Mouse (Mus musculus): ENCODE results near the gene Trir. TPM values are rescaled to one million over a fixed set of nuclear protein-coding genes. Genes with fewer than 3 reads are reported as not detected.

Gene Trir
- polyA plus RNA-seq, 1 experiment, result 99.1 TPM

GRCm38 (mm10) chr8:84984294-84985048 is 42.2 kb upstream of the Trir start:
- DNase-seq, result peak; percentile 72
- Histone ChIP-seq H3K4me3 (replicated peaks; ENCODE audit: extremely low read depth, low read depth, low read length) (no peak overlapping the region), H3K4me1 (ENCODE audit: control insufficient read depth, insufficient read depth, low read length) (peaks cover 53% of the 10 kb centered on the region)
- 5% methylated on average over 16 of the region's 16 CpGs for WGBS
- no peak for TF ChIP-seq CTCF (IDR thresholded peaks at IDR 0.05; ENCODE audit: insufficient read depth, low read length)
- no peak; the same call in 1 of the 2 replicates for TF ChIP-seq POLR2A (IDR thresholded peaks at IDR 0.05; ENCODE audit: borderline replicate concordance, extremely low read depth, low read depth, low read length)

- no peak for DNase-seq
- WGBS, result under 1% methylated on average over 23 of the region's 23 CpGs
- H3K4me3 ChIP-seq (replicated peaks; ENCODE audit: extremely low read depth, low read depth, low read length), result peak overlapping the region; percentile 52
- no peak for TF ChIP-seq POLR2A (IDR thresholded peaks at IDR 0.05; ENCODE audit: borderline replicate concordance, extremely low read depth, low read depth, low read length)
- TF ChIP-seq CTCF (IDR thresholded peaks at IDR 0.05; ENCODE audit: insufficient read depth, low read length), result no peak
- peaks cover 55% of the 10 kb centered on the region for H3K4me1 ChIP-seq (ENCODE audit: control insufficient read depth, insufficient read depth, low read length)
These were observed 41.5 kb upstream of the Trir start for GRCm38 (mm10) chr8:84985049-84985683.

DNA sequence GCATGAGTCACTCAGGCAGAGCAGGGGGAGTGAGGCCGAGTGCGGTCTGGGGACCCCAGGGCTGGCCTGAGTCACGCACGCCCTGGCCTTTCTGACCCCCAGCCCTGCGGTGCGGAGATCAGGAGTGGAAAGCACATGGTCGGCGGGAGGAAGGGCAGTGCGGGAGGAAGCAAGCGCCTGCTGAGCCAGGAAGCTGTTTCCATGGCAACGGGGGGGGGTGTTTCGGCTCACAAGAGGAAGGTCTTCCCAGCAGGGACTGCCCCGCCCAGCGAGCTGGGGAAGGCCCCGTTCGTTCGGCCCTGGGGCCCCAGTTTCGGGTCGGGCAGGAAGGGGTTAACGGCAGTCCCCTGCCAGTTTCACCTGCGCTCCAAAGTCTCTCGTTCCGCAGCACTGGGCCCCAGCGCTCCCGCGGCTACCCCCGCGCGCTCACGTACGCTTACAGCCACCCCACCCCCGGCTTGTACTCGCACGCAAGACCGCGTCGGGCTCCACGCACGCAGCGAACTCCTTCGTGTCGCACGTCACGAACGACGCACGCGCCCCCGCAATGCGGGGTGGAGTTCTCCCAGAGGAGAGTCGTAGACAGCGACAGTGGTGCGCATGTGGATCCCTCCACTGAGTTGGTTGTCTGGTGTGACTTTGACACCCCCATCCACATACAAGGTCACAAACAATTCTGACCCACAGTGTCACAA is 40.8 kb upstream of the Trir start:
- Histone ChIP-seq H3K4me3 (replicated peaks; ENCODE audit: extremely low read depth, low read depth, low read length) (peak overlapping the region; percentile 52), H3K4me1 (ENCODE audit: control insufficient read depth, insufficient read depth, low read length) (peaks cover 49% of the 10 kb centered on the region)
- TF ChIP-seq CTCF (IDR thresholded peaks at IDR 0.05; ENCODE audit: insufficient read depth, low read length) (no peak), POLR2A (IDR thresholded peaks at IDR 0.05; ENCODE audit: borderline replicate concordance, extremely low read depth, low read depth, low read length) (peak; percentile 67; the same call in 1 of the 2 replicates)

DNA sequence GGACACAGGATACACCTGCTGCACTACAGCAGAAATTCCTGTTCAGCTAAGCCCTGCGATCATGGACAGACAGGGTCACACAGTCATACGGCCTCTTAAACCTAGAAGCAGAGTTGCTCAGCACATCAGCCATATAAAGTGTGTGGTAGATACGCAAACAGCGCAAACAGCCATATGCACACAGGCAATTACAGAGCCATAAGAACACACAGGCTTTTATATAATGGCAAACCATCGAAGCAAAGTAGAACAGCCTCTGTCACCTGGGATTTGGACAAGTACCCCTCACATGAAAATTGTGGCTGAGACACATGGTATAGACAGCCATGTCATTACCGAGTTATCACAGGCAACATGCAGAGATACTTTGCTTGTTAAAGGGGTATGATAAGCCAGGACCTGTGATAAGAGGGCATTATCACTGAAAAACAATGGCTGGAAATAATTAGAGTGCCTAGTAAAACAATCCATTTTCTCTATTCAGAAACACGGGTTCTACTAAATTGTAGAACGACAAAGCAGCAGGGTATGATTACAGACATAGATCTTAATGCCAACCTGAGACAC is 40.2 kb upstream of the Trir start:
- TF ChIP-seq POLR2A (IDR thresholded peaks at IDR 0.05; ENCODE audit: borderline replicate concordance, extremely low read depth, low read depth, low read length) (no peak), CTCF (IDR thresholded peaks at IDR 0.05; ENCODE audit: insufficient read depth, low read length) (no peak)
- Histone ChIP-seq H3K4me1 (ENCODE audit: control insufficient read depth, insufficient read depth, low read length) (peaks cover 43% of the 10 kb centered on the region), H3K4me3 (replicated peaks; ENCODE audit: extremely low read depth, low read depth, low read length) (peak overlapping the region; percentile 52)
- 30% methylated on average over 8 of the region's 8 CpGs for whole genome bisulfite sequencing
- DNase-seq, result no peak

More for the DNA sequence above, 40.8 kb upstream of the Trir start:
- peak; percentile 88 for DNase-seq
- WGBS, result 1% methylated on average over 53 of the region's 53 CpGs

DNA sequence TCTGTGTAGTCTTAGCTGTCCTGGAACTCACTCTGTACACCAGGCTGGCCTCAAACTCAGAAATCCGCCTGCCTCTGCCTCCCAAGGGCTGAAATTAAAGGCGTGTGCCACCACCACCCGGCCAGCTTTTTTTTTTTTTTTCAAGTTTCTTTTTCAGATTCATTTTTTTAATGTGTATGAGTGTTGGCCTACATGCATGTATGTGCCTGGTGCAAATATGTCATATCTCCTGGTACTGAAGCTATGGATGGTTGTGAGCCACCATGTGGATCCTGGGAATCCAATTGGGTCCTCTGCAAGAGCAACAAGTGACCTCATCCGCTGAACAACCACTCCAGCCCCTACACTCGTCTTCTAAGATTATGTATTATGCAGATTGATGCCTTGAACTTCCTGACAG is 39.2 kb upstream of the Trir start:
- TF ChIP-seq POLR2A (IDR thresholded peaks at IDR 0.05; ENCODE audit: borderline replicate concordance, extremely low read depth, low read depth, low read length) (no peak), CTCF (IDR thresholded peaks at IDR 0.05; ENCODE audit: insufficient read depth, low read length) (no peak)
- Histone ChIP-seq H3K4me3 (replicated peaks; ENCODE audit: extremely low read depth, low read depth, low read length) (no peak overlapping the region), H3K4me1 (ENCODE audit: control insufficient read depth, insufficient read depth, low read length) (peaks cover 37% of the 10 kb centered on the region)
- DNase-seq, result no peak
- 79% methylated on average over 5 of the region's 5 CpGs for WGBS

DNA sequence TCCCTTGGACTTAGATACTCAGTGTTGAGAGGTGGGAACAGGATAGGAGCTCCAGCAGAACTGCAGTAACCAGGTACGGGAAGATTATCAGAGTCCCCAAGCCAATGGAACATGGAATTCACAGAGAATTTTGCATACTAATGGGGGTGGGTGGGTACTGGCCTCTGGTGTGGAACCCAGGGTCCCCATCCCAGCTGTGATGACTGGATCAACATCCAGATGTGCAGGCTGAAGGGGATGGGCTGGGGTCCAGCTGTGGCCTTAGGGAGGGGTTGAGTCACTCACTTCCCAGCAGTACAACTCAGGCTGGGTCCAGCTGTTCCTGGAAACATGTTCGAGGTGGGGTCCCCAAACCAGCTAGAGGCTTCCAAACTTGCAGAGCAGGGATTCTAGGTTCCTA is 38.7 kb upstream of the Trir start:
- DNase-seq, result no peak

GRCm38 (mm10) chr8:84989311-84989731 is 37.3 kb upstream of the Trir start:
- Histone ChIP-seq H3K4me3 (replicated peaks; ENCODE audit: extremely low read depth, low read depth, low read length) (no peak overlapping the region), H3K4me1 (ENCODE audit: control insufficient read depth, insufficient read depth, low read length) (peaks cover 24% of the 10 kb centered on the region)
- WGBS, result 13% methylated on average over 15 of the region's 15 CpGs
- DNase-seq, result peak; percentile 54
- TF ChIP-seq POLR2A (IDR thresholded peaks at IDR 0.05; ENCODE audit: borderline replicate concordance, extremely low read depth, low read depth, low read length), result no peak
- no peak for TF ChIP-seq CTCF (IDR thresholded peaks at IDR 0.05; ENCODE audit: insufficient read depth, low read length)

More for the DNA sequence above, 38.7 kb upstream of the Trir start:
- 73% methylated on average over 2 of the region's 2 CpGs for WGBS
- no peak overlapping the region for H3K4me3 ChIP-seq (replicated peaks; ENCODE audit: extremely low read depth, low read depth, low read length)
- peaks cover 33% of the 10 kb centered on the region for H3K4me1 ChIP-seq (ENCODE audit: control insufficient read depth, insufficient read depth, low read length)
- TF ChIP-seq POLR2A (IDR thresholded peaks at IDR 0.05; ENCODE audit: borderline replicate concordance, extremely low read depth, low read depth, low read length), result no peak

GRCm38 (mm10) chr8:84989810-84990209 is 36.8 kb upstream of the Trir start:
- WGBS, result under 1% methylated on average over 15 of the region's 15 CpGs
- DNase-seq, result peak; percentile 94

GRCm38 (mm10) chr8:84990349-84990748 is 36.3 kb upstream of the Trir start, which contains the start of gene Hook2:
TSS of gene Hook2 (plus strand) at chr8:84990603.
- TF ChIP-seq CTCF (IDR thresholded peaks at IDR 0.05; ENCODE audit: insufficient read depth, low read length), result peak; percentile 98
- TF ChIP-seq POLR2A (IDR thresholded peaks at IDR 0.05; ENCODE audit: borderline replicate concordance, extremely low read depth, low read depth, low read length), result peak; percentile 85; the same call in 1 of the 2 replicates
- peaks cover 15% of the 10 kb centered on the region for H3K4me1 ChIP-seq (ENCODE audit: control insufficient read depth, insufficient read depth, low read length)
- under 1% methylated on average over 28 of the region's 28 CpGs for WGBS
- peak within 1 kb of the TSS; percentile 67 for H3K4me3 ChIP-seq (replicated peaks; ENCODE audit: extremely low read depth, low read depth, low read length)
- DNase-seq, result peak; percentile 94

More at GRCm38 (mm10) chr8:84989810-84990209, 36.8 kb upstream of the Trir start:
- TF ChIP-seq POLR2A (IDR thresholded peaks at IDR 0.05; ENCODE audit: borderline replicate concordance, extremely low read depth, low read depth, low read length) (peak; percentile 45; the same call in 1 of the 2 replicates), CTCF (IDR thresholded peaks at IDR 0.05; ENCODE audit: insufficient read depth, low read length) (peak; percentile 84)
- H3K4me1 ChIP-seq (ENCODE audit: control insufficient read depth, insufficient read depth, low read length), result peaks cover 19% of the 10 kb centered on the region
- peak overlapping the region; percentile 55 for H3K4me3 ChIP-seq (replicated peaks; ENCODE audit: extremely low read depth, low read depth, low read length)
